In the genomic region with DNA sequence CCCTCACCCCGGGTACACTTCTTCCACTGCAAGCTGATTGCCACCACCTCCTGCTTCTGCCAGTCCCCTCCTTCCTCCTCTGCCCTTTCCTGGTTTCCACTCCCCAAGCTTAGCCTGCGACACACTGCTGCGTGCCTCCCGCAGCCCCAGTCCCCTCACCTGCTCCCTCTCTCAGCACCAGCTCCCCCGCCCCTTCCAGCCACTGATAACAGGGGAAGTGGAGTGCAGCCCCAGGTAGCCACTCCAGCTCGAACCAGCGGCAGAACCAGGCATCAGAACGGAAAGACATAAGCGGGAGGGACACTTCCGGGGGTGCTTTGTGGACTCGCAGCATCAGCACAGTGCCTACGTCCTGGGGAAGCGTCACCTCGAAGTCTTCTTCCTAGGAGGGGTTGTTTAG, we compare ENCODE assay signal across 9 mouse cellular contexts. TPM values are rescaled to one million over a fixed set of nuclear protein-coding genes. Genes with fewer than 3 reads are reported as not detected.
DNase-seq lines count a peak whose midpoint lies in the region; ATAC-seq lines count a peak whose summit lies in the region.
"Had no signal": no experiment of that assay in that cellular context is flagged by ENCODE, and none has a peak within 500 bp of the region (broad histone marks: within the 10 kb centered on the region; RNA-seq: fewer than 3 reads in every experiment).

No protein-coding gene starts in this region.

- H3K9ac ChIP-seq in kidney, embryonic 15.5 days = 0 out of 2 replicates have a peak overlapping the region, but pooled peaks have one; percentile 23
- H3K9ac ChIP-seq in midbrain, embryonic 12.5 days (replicated peaks) = no peak overlapping the region; the same call in 1 of the 2 replicates

- H3K36me3 ChIP-seq in kidney, embryonic 15.5 days = no peaks in the 10 kb centered on the region
- no peaks in the 10 kb centered on the region for H3K36me3 ChIP-seq in midbrain, embryonic 12.5 days

- no peaks in the 10 kb centered on the region for H3K9me3 ChIP-seq in kidney, embryonic 15.5 days (replicated peaks)
- no peaks in the 10 kb centered on the region for H3K9me3 ChIP-seq in midbrain, embryonic 12.5 days

- ATAC-seq in kidney, embryonic 15.5 days (replicated peaks; ENCODE audit: low FRiP score) = no peak
- peak; percentile 73 for ATAC-seq in activated CD4-positive, CD25-positive, alpha-beta regulatory T cell, adult 4 months
- peak; percentile 50 for ATAC-seq in granulocyte monocyte progenitor cell, adult 5-6 weeks (replicated peaks; ENCODE audit: poor library complexity, severe bottlenecking)
- no peak for ATAC-seq in midbrain, embryonic 12.5 days (ENCODE audit: low FRiP score, low read depth)

- WGBS in kidney, embryonic 15.5 days = under 1% methylated on average over 14 of the region's 14 CpGs
- 2% methylated on average over 13 of the region's 14 CpGs for WGBS in midbrain, embryonic 12.5 days

- peaks cover 11% of the 10 kb centered on the region for H3K4me1 ChIP-seq in kidney, embryonic 15.5 days
- H3K4me1 ChIP-seq in midbrain, embryonic 12.5 days = peaks cover 7% of the 10 kb centered on the region; the same call in 1 of the 2 replicates

- H3K27ac ChIP-seq in kidney, embryonic 15.5 days = no peak overlapping the region
- no peak overlapping the region for H3K27ac ChIP-seq in midbrain, embryonic 12.5 days (replicated peaks)

- peak overlapping the region; percentile 60 for H3K4me2 ChIP-seq in kidney, embryonic 15.5 days
- peak overlapping the region; percentile 47 for H3K4me2 ChIP-seq in midbrain, embryonic 12.5 days (replicated peaks)

- no peak for DNase-seq in kidney, adult 11 months
- no peak for DNase-seq in gastrocnemius, adult 8-10 months (ENCODE audit: low spot score in 2 of 2)
- no peak for DNase-seq in gastrocnemius, adult 18-20 months (ENCODE audit: low spot score)
- no peak for DNase-seq in yolk sac, embryonic 10.5 days (ENCODE audit: low spot score)

- peaks cover 46% of the 10 kb centered on the region for H3K27me3 ChIP-seq in kidney, embryonic 15.5 days
- H3K27me3 ChIP-seq in midbrain, embryonic 12.5 days = peaks cover 34% of the 10 kb centered on the region

- peak overlapping the region; percentile 35 for H3K4me3 ChIP-seq in kidney, embryonic 15.5 days (replicated peaks)
- H3K4me3 ChIP-seq in midbrain, embryonic 12.5 days = peak overlapping the region; percentile 26

RNA-seq across cellular contexts. Expression of gene Alox8, which starts 0.4 kb away (rescaled TPM):
- 0.33 and 0.47 TPM in 2 replicates for polyA plus RNA-seq in kidney, embryonic 15.5 days (2015; fragmentation: Nextera tagmentation; extraction: Ambion mirVana)
- polyA plus RNA-seq in activated CD4-positive, CD25-positive, alpha-beta regulatory T cell, adult 4 months (2017; shearing (Covaris generic)) = 1 to 10 TPM; 2.2 to 5.0 TPM
- total RNA-seq in granulocyte monocyte progenitor cell, adult 5-6 weeks (2014; fragmentation: Nextera tagmentation) = not detected in 2 replicates
- not detected in 2 replicates for total RNA-seq in granulocyte monocyte progenitor cell, adult 5-6 weeks (2017)
- polyA plus RNA-seq in midbrain, embryonic 12.5 days (2016; fragmentation: Nextera tagmentation; extraction: Ambion mirVana) = 0.13 TPM in 1 of 2 replicates, not detected in the other
- not detected for total RNA-seq in gastrocnemius, adult 8-10 months (2022)
- not detected for total RNA-seq in gastrocnemius, adult 18-20 months (2021)
- total RNA-seq: neutrophil, adult 5-6 weeks had no signal

RNA-seq across cellular contexts. Expression of gene Gucy2e, which starts 39.6 kb away (rescaled TPM):
- 0.09 and 0.17 TPM in 2 replicates for polyA plus RNA-seq in kidney, embryonic 15.5 days (2015; fragmentation: Nextera tagmentation; extraction: Ambion mirVana)
- under 1 TPM; 0.24 to 0.48 TPM for polyA plus RNA-seq in activated CD4-positive, CD25-positive, alpha-beta regulatory T cell, adult 4 months (2017; shearing (Covaris generic))
- total RNA-seq in granulocyte monocyte progenitor cell, adult 5-6 weeks (2014; fragmentation: Nextera tagmentation) = not detected in 2 replicates
- not detected in 2 replicates for total RNA-seq in granulocyte monocyte progenitor cell, adult 5-6 weeks (2017)
- polyA plus RNA-seq in midbrain, embryonic 12.5 days (2016; fragmentation: Nextera tagmentation; extraction: Ambion mirVana) = 0.23 and 0.25 TPM in 2 replicates
- total RNA-seq in gastrocnemius, adult 8-10 months (2022) = not detected
- not detected for total RNA-seq in gastrocnemius, adult 18-20 months (2021)
- total RNA-seq: neutrophil, adult 5-6 weeks had no signal

RNA-seq across cellular contexts. Expression of gene Alox12b, which starts 40.4 kb away (rescaled TPM):
- 0.08 and 0.42 TPM in 2 replicates for polyA plus RNA-seq in kidney, embryonic 15.5 days (2015; fragmentation: Nextera tagmentation; extraction: Ambion mirVana)
- polyA plus RNA-seq in activated CD4-positive, CD25-positive, alpha-beta regulatory T cell, adult 4 months (2017; shearing (Covaris generic)) = not detected
- not detected in 2 replicates for total RNA-seq in granulocyte monocyte progenitor cell, adult 5-6 weeks (2014; fragmentation: Nextera tagmentation)
- total RNA-seq in granulocyte monocyte progenitor cell, adult 5-6 weeks (2017) = not detected in 2 replicates
- 0.06 TPM in 1 of 2 replicates, not detected in the other for polyA plus RNA-seq in midbrain, embryonic 12.5 days (2016; fragmentation: Nextera tagmentation; extraction: Ambion mirVana)
- total RNA-seq in gastrocnemius, adult 8-10 months (2022) = not detected
- not detected for total RNA-seq in gastrocnemius, adult 18-20 months (2021)
- total RNA-seq: neutrophil, adult 5-6 weeks had no signal

Comparison
In these comparisons a context has a peak if more than half of its experiments do, and no peak if none do; other contexts are left out.
1. ATAC-seq: peak in activated CD4-positive, CD25-positive, alpha-beta regulatory T cell, adult 4 months (single experiment) and granulocyte monocyte progenitor cell, adult 5-6 weeks (single experiment); none in kidney, embryonic 15.5 days (single experiment) and midbrain, embryonic 12.5 days (single experiment).